Mouse (Mus musculus) E14TG2a.4 (cell line): ENCODE data around the gene Bbs9.

ENCODE experiments used
- CTCF ChIP-seq: conservative IDR thresholded peaks from 2 replicates; pipeline ENCODE4 v1.5.1; 2014; ENCODE audit warnings: low read length
- NANOG ChIP-seq: IDR thresholded peaks from 2 replicates; pipeline ENCODE4 v1.6.1; 2014; ENCODE audit warnings: borderline replicate concordance, low read length, mixed read lengths
- POU5F1 ChIP-seq: IDR thresholded peaks from 2 replicates; pipeline ENCODE4 v1.6.1; 2014; ENCODE audit warnings: low read length, borderline replicate concordance

- TF ChIP-seq CTCF (no peak), POU5F1 (no peak), NANOG (no peak)
These were observed 276.0 kb downstream of the Bbs9 start for GRCm38 (mm10) chr9:22751546-22751929.
